Mouse (Mus musculus) heart, embryonic 16.5 days (tissue): ENCODE results near the gene Olfr18. TPM values are rescaled to one million over a fixed set of nuclear protein-coding genes. Genes with fewer than 3 reads are reported as not detected.
"Not testable (repeated sequence)": the region's sequence is repeated elsewhere in the genome, so short reads cannot be mapped to it uniquely, and the experiment has no call there.

Source experiments
- ATAC-seq: fragments of 200-750 bp; cut with Nextera tagmentation; replicated peaks from 2 replicates; pipeline ENCODE4 v1.8.0; 2017; ENCODE audit warnings: moderate number of reproducible peaks; ENCODE audit not compliant: insufficient read depth, low FRiP score; ENCODE audit errors: extremely low read depth
- H3K27ac ChIP-seq: fragments of 300-500 bp; sonication (generic); 2 replicates; pipeline ENCODE4 v1.5.1; 2014; ENCODE audit warnings: mild to moderate bottlenecking, low read length, control low read depth, moderate library complexity
- H3K27me3 ChIP-seq: fragments of 300-500 bp; sonication (generic); 2 replicates; pipeline ENCODE4 v1.6.1; 2014; ENCODE audit warnings: low read length, mixed read lengths; ENCODE audit not compliant: control insufficient read depth, insufficient read depth
- H3K36me3 ChIP-seq: fragments of 300-500 bp; sonication (generic); 2 replicates; pipeline ENCODE4 v1.6.1; 2014; ENCODE audit not compliant: control insufficient read depth, insufficient read depth
- H3K4me1 ChIP-seq: fragments of 300-500 bp; sonication (generic); 2 replicates; pipeline ENCODE4 v1.6.1; 2014; ENCODE audit warnings: low read length, mixed read lengths; ENCODE audit not compliant: control insufficient read depth, insufficient read depth
- H3K4me2 ChIP-seq: fragments of 300-500 bp; sonication (generic); 2 replicates; pipeline ENCODE4 v1.6.1; 2014; ENCODE audit warnings: low read depth, mild to moderate bottlenecking, control low read depth, low read length
- H3K4me3 ChIP-seq: fragments of 300-500 bp; sonication (generic); 2 replicates; pipeline ENCODE4 v1.5.1; 2014; ENCODE audit warnings: mild to moderate bottlenecking, control low read depth, low read length
- H3K9ac ChIP-seq: fragments of 300-500 bp; sonication (generic); 2 replicates; pipeline ENCODE4 v1.6.1; 2014; ENCODE audit warnings: low read length, control low read depth
- H3K9me3 ChIP-seq: fragments of 300-500 bp; sonication (generic); replicated peaks from 2 replicates; pipeline ENCODE4 v1.6.1; 2016; ENCODE audit warnings: low read length; ENCODE audit not compliant: control insufficient read depth
- WGBS: fragments of 180-500 bp; shearing (Covaris S2); extraction: QIAGEN DNeasy Blood & Tissue Kit; methylation state at CpG from one replicate; pipeline ENCODE4 v1.1.7; 2014; 5-methylcytosine and 5-hydroxymethylcytosine counted together
- polyA plus RNA-seq: library from polyadenylated mRNA; unstranded; fragments of >200 nt; fragmentation: Nextera tagmentation; extraction: Ambion mirVana; gene quantifications from 2 replicates; pipeline ENCODE4 v1.2.1, GENCODE M21; 2015

Gene Olfr18
- not detected in 2 replicates for polyA plus RNA-seq

- Histone ChIP-seq H3K4me3 (no peak within 1 kb of the TSS), H3K27me3 (no peaks in the 10 kb centered on the region), H3K9ac (no peak within 1 kb of the TSS), H3K9me3 (no peaks in the 10 kb centered on the region), H3K4me2 (no peak within 1 kb of the TSS), H3K36me3 (no peaks in the 10 kb centered on the region), H3K27ac (no peak within 1 kb of the TSS), H3K4me1 (no peaks in the 10 kb centered on the region)
- ATAC-seq = no peak
Measured at GRCm38 (mm10) chr9:20335994-20336393, at the start of gene Olfr18. Gene Olfr18, minus strand, starts transcription at chr9:20336094.

GRCm38 (mm10) chr9:20385343-20385703 is 49.4 kb upstream of the Olfr18 start:
- WGBS = 17% methylated on average over 16 of the region's 16 CpGs

GRCm38 (mm10) chr9:20384532-20385342 is 48.8 kb upstream of the Olfr18 start, which contains the start of gene Zfp560:
Gene Zfp560, minus strand, starts transcription at chr9:20385177.
- Histone ChIP-seq H3K4me2 (peak within 1 kb of the TSS; percentile 88), H3K36me3 (no peaks in the 10 kb centered on the region), H3K9ac (peak within 1 kb of the TSS; percentile 76), H3K27ac (peak within 1 kb of the TSS; percentile 67), H3K4me1 (peaks cover 7% of the 10 kb centered on the region), H3K9me3 (no peaks in the 10 kb centered on the region), H3K4me3 (peak within 1 kb of the TSS; percentile 82), H3K27me3 (no peaks in the 10 kb centered on the region)
- peak; percentile 100 for ATAC-seq
- 2% methylated on average over 40 of the region's 40 CpGs for WGBS

More at GRCm38 (mm10) chr9:20385343-20385703, 49.4 kb upstream of the Olfr18 start:
- Histone ChIP-seq H3K9me3 (no peaks in the 10 kb centered on the region), H3K36me3 (no peaks in the 10 kb centered on the region), H3K27me3 (no peaks in the 10 kb centered on the region), H3K4me3 (peak overlapping the region; percentile 82), H3K4me1 (peaks cover 7% of the 10 kb centered on the region), H3K27ac (peak overlapping the region; percentile 67), H3K9ac (peak overlapping the region; percentile 76), H3K4me2 (peak overlapping the region; percentile 88)
- no peak; the same call in 1 of the 2 replicates for ATAC-seq

- H3K4me3 ChIP-seq = no peak overlapping the region
- H3K4me1 ChIP-seq = peaks cover 7% of the 10 kb centered on the region
- no peaks in the 10 kb centered on the region for H3K27me3 ChIP-seq
- no peaks in the 10 kb centered on the region for H3K9me3 ChIP-seq
- no peak overlapping the region for H3K9ac ChIP-seq
- no peaks in the 10 kb centered on the region for H3K36me3 ChIP-seq
- H3K27ac ChIP-seq = no peak overlapping the region
- WGBS = 83% methylated on average over 7 of the region's 7 CpGs
- no peak for ATAC-seq
- H3K4me2 ChIP-seq = peak overlapping the region; percentile 88; the same call in 1 of the 2 replicates
Measured at GRCm38 (mm10) chr9:20383659-20384058, 47.8 kb upstream of the Olfr18 start.

DNA sequence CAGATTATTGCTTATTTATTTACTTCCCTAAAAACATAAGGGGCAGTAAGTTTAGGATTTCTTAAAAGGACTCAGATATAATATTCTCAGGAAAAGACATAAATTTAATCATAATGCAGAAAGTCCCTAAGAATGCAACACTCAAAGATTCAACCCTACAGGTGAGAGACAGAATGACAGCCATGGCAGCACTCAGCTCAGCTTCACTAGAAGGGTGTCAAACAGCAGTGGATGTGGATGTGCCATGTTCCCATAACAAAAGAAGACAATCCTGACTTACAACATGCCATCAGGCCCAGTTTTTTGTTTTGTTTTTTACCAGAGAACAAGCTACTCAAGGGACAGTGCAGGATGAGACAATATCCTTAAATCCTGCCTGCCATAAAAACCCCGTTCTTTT is 38.8 kb upstream of the Olfr18 start:
- Histone ChIP-seq H3K4me1 (no peaks in the 10 kb centered on the region), H3K27ac (no peak overlapping the region), H3K4me2 (no peak overlapping the region), H3K9me3 (no peaks in the 10 kb centered on the region), H3K36me3 (no peaks in the 10 kb centered on the region), H3K9ac (no peak overlapping the region), H3K4me3 (no peak overlapping the region), H3K27me3 (no peaks in the 10 kb centered on the region)
- 88% methylated on average over 1 of the region's 1 CpGs for WGBS
- no peak for ATAC-seq

DNA sequence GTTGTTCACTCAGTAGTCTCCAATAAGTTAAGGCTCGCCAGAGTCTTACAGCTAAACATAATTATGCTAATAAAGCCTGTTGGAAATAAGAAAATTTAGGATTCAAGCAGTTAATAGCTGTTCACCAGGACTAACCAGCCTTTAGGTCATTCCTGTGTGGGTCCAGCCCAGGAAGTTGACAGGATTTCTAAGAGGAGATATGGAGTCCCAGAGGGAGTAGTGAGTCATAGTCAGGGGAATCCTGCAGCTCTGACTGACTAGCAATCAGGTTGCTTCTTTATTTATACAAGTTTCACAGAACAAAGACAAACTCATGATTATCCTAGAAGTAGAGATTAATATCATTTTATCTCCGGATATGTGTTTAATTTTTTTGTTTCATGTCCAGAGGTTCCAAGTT is 31.4 kb upstream of the Olfr18 start:
- no peak for ATAC-seq
- WGBS = 87% methylated on average over 2 of the region's 2 CpGs
- Histone ChIP-seq H3K4me3 (no peak overlapping the region), H3K9ac (no peak overlapping the region), H3K4me2 (no peak overlapping the region), H3K4me1 (no peaks in the 10 kb centered on the region), H3K27ac (no peak overlapping the region), H3K27me3 (no peaks in the 10 kb centered on the region), H3K9me3 (peaks cover 7% of the 10 kb centered on the region), H3K36me3 (peaks cover 5% of the 10 kb centered on the region; the same call in 1 of the 2 replicates)

DNA sequence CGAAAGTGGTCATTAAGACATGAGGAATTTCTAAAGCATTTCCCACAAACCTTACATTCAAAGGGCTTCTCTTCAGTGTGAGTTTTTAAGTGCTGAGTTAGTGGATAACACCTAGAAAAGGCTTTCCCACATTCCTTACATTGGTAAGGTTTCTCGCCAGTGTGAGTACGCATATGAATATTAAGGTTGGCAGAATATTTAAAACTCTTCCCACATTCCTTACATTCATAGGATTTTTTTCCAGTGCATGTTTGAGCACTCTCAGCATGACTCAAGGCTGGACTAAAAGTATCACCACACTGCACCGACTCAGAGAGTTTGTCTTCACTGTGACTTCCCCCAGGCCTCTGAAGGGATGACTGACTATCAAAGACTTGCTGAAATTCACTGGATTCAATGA is 12.6 kb upstream of the Olfr18 start:
- WGBS = 81% methylated on average over 4 of the region's 4 CpGs

GRCm38 (mm10) chr9:20298232-20298631 is 37.7 kb downstream of the Olfr18 start, which contains the start of gene Olfr873:
Gene Olfr873, plus strand, starts transcription at chr9:20298532.
- Histone ChIP-seq H3K4me3 (no peak within 1 kb of the TSS), H3K9ac (no peak within 1 kb of the TSS), H3K36me3 (no peaks in the 10 kb centered on the region), H3K9me3 (no peaks in the 10 kb centered on the region), H3K4me1 (no peaks in the 10 kb centered on the region), H3K27me3 (no peaks in the 10 kb centered on the region), H3K4me2 (no peak within 1 kb of the TSS), H3K27ac (no peak within 1 kb of the TSS)
- 88% methylated on average over 1 of the region's 1 CpGs for WGBS
- no peak for ATAC-seq

More for the DNA sequence above, 12.6 kb upstream of the Olfr18 start:
- peaks cover 12% of the 10 kb centered on the region for H3K9me3 ChIP-seq
- no peak overlapping the region for H3K9ac ChIP-seq
- no peaks in the 10 kb centered on the region for H3K4me1 ChIP-seq
- H3K4me2 ChIP-seq = no peak overlapping the region
- H3K27ac ChIP-seq = no peak overlapping the region
- no peaks in the 10 kb centered on the region for H3K27me3 ChIP-seq
- H3K36me3 ChIP-seq = peaks cover 26% of the 10 kb centered on the region
- no peak for ATAC-seq
- H3K4me3 ChIP-seq = no peak overlapping the region

GRCm38 (mm10) chr9:20295562-20295961 is 40.3 kb downstream of the Olfr18 start:
- H3K9me3 ChIP-seq, H3K27ac ChIP-seq, H3K4me2 ChIP-seq, H3K4me3 ChIP-seq, H3K36me3 ChIP-seq, H3K27me3 ChIP-seq, H3K4me1 ChIP-seq, H3K9ac ChIP-seq, ATAC-seq: not testable (repeated sequence)
- WGBS = 73% methylated on average over 5 of the region's 5 CpGs
